Mouse (Mus musculus): Measurements from ENCODE around the gene Abhd16a.

- TF ChIP-seq POLR2A (IDR thresholded peaks at IDR 0.05; ENCODE audit: borderline replicate concordance, control insufficient read depth, low read depth, low read length) (peak; percentile 49; the same call in 1 of the 2 replicates), CTCF (IDR thresholded peaks at IDR 0.05; ENCODE audit: control insufficient read depth, insufficient read depth, low read length) (peak; percentile 74)
Observed at GRCm38 (mm10) chr17:35058911-35059892, 29.9 kb upstream of the Abhd16a start, which contains the start of gene Ddah2.

Data from bone marrow, adult 2 months (tissue).